Mouse (Mus musculus): ENCODE measurements around the gene Strn3. TPM values are rescaled to one million over a fixed set of nuclear protein-coding genes. Genes with fewer than 3 reads are reported as not detected.

Strn3 gene
- 7.0 and 7.5 TPM in 2 replicates for polyA plus RNA-seq (2012)

DNA sequence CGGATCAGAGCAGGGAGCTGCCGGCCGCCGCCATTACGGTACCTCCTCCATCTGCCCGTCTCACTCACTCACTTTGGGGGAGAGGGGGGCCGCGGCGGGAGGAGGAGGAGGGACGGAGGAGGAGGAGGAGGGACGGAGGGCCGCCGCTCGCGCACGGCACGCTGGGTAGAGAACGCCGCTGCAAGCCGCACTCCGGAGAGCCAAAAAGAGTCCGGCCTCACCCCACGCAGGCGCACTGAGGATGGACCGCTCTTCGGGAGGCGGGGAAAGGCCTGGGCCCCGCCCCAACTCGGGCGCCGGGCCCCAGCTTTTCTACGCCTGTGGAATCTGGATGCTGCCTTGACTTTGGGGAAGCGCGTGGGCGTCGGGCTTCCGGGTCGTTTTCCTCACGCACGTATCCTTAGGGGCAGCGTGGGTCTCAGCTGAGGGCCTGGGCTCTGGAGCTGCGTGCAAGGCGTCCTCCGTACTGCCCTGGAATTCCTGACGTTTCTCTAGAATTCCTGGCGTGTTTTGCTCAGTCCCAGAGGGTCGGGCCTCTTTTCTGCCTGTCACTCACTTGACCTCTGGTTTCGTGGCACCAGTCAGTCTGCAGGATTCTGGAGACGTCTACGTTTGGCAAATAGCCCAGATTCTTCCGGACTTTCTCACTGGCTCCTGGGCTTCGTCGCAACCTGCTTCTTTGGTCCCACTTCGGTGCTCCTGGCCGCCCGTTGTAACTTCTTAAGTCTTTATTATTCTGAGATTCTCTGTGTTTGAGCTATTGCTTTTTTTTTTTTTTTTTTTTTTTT lies at the start of gene Strn3:
TSS of gene Strn3 (minus strand) at position 53 of the 788 bp plus-strand sequence.

DNA sequence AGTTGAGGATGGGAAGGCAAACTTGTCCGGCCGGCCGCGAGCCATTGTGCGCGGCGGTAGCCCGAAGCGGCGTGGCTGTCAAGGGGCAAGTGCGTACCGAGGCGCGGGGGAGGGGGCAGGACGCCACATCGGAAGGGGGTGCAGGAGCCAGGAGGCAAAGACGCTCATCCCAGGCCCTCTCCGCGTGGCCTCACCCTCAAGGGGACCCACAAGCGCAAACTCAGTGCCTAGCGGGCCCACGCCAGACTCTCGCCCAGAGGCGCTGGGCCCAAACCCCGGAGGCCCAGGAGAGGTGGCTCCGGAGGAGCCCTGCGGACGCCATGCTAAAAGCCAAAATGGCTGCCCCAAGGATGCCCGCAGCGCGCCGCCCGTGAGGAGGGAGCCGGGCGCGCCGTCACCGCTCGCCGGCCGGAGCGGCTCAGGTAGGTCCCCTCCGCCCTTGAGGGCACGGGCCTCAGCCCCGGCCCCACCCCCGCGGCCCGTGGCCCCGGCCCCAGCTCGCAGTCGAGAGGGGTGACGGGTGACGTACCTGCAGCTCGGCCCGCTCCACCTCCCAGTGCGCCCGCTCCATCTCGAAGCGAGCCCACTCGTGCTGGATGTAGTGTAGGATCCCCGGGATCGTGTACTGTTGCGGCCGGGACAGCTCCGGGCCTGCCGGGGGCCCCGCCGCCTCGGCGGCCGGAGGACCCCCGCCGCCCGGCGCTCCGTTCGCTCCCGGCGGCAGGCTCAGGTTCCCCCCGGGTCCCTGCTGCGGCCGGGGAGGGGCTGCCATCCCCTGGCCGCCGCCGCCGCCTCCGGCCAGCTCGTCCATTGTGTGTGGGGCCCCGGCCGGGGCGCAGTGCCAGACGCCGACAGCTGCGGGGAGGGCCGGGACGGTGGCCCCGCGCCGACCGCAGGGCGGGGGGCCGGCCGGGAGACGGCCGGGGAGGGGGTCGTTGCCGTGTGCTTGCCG lies 528 bp downstream of the Strn3 start, which contains the start of gene Ap4s1:
TSS of gene Ap4s1 (plus strand) at position 141 of the 952 bp plus-strand sequence.

DNA sequence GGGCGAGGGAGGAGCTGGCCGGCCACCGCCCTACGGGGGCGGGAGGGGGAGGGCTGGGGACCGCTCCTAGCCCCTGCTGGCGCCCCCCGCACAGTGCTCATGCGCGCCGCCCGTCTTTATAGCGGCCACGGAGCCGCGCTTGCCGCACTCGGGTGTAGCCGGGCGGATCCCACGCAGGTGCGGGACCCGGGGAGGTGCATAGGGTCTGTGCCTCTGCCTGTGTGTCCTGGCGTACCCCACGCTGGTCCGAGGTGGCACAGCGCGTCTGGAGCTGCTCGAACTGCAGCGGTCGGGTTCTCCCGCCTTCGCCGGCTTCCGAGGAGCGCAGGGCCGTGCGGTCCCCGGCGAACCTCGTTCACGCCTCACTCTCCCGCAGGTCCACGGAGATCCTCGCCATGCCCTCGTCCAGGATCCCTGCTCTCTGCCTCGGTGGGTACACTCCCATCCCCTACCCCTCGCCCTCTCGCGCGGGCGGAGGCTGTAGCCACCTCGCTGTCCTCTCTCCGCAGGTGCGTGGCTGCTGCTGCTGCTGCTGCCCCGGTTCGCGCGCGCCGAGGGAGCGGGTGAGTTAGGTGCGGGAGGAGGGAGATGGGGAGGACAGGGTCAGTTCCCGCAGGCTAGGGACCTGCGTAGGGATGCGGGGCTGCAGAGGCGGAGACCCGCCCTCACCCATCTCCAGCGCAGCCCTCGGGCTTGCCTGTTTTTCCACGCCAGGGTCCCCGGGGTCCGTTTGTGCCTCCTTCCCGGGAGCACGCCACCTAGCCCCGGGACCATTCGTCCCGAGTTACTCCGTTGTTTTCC lies 98.3 kb downstream of the Strn3 start, which contains the start of gene Coch:
TSS of gene Coch (plus strand) at position 113 of the 801 bp plus-strand sequence.

Other genes with a start within 250 kb of the Strn3 start
- gene Coch, start 98.6 kb downstream of the Strn3 start, polyA plus RNA-seq (2012): 0.02 TPM in 1 of 2 replicates, not detected in the other
- 22.0 and 25.6 TPM in 2 replicates for gene Ap4s1, start 864 bp downstream of the Strn3 start, polyA plus RNA-seq (2012)
- gene Hectd1, start 137.6 kb upstream of the Strn3 start, polyA plus RNA-seq (2012): 7.6 and 10.7 TPM in 2 replicates